Mouse (Mus musculus): ENCODE results near the gene Gm10337.

Gene Gm10337

GRCm38 (mm10) chr15:102516728-102517404 lies 13.3 kb downstream of the Gm10337 start, which contains the start of gene Map3k12:
TSS of gene Map3k12 (minus strand) at chr15:102517064.
- DNase-seq (ENCODE audit: low spot score in 2 of 2), result peak; percentile 68 to 79

GRCm38 (mm10) chr15:102517631-102517975 lies 14.1 kb downstream of the Gm10337 start:
- DNase-seq (ENCODE audit: low spot score in 2 of 2), result no peak

DNA sequence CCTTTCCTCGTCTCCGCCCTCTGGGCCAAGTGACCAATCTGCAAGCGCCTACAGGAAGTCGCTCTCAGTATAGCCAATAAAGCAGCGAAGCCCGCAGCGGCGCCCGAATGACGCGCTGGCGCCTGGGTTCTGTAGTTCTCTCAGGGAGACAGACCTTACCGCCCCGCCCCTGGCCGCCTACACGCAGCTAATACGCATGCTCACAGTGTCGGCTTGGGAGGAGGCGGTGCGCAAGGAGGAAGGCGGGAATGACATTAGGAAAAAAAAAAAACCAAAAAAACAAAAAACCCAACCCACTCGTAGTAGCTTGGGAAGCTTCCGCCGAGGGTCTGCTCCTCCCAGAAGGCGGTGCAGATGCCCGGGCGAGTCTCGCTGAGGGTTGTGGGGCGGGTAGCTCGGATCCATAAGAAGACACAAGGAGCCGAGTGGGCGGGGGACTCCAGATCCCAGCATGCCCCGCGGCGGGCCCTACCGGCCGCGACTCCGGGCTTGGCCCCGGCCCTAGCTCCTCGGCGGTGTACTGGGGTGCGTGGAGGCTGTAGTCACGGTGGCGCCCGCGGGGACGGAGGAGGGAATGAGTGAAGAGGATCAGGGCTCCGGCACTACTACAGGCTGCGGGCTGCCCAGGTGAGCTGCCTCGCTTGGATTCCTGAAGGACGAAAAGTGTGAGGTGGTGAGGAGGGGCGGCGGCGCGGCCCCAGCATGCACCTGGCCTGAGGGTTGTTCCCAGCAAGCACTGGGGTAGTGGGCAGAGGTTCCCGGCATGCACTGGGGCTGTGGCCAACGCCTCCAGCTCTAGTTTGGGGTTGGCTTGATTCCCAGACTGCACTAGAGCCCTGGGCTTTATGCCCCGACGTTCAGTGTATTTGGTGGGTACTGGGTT lies 14.7 kb downstream of the Gm10337 start, which contains the start of gene Tarbp2:
Gene Tarbp2 (plus strand): TSS at position 217 of the 883 bp plus-strand sequence.
- peak; percentile 100 for DNase-seq (ENCODE audit: low spot score in 2 of 2)

DNA sequence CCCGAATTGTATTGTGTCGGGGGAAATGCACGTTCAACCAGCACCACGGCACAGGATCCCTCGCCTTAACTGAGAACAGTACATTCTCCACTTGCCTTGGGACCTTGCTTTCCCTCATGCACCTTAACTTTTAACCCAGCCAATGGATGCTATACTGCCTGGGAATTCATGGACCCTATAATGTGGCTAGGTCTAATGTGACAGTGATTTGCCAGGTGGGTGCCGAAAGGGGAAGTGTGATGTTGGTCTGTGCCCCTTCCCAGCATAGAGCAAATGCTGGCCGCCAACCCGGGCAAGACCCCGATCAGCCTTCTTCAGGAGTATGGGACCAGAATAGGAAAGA lies 15.3 kb downstream of the Gm10337 start:
- no peak for DNase-seq (ENCODE audit: low spot score in 2 of 2)

- no peak for DNase-seq (ENCODE audit: low spot score in 2 of 2)
Observed at GRCm38 (mm10) chr15:102519211-102520141, 16.0 kb downstream of the Gm10337 start.

- DNase-seq (ENCODE audit: low spot score in 2 of 2), result no peak
Observed at GRCm38 (mm10) chr15:102520416-102520815, 16.9 kb downstream of the Gm10337 start.

DNA sequence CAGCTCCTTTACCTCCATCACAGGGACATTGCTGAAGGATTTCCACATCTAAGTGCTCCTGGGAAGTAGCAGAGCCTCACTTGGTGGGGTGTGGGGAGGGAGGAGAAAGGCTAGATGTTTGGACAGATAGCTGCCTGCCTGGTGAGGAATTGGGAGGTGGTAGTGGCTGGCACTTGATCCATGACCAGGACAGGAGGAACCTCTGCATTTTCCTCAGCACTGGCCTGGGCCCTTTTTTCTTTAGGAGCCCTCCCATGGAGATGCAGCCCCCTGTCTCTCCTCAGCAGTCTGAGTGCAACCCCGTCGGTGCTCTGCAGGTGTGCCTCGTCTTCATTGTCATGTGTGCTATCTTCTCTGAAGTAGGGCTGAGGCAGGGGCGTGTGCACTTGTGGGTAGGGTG lies 18.0 kb downstream of the Gm10337 start:
- DNase-seq (ENCODE audit: low spot score in 2 of 2), result no peak

GRCm38 (mm10) chr15:102524892-102525485 lies 21.5 kb downstream of the Gm10337 start, which contains the start of gene Npff:
TSS of gene Npff (minus strand) at chr15:102524942.
- DNase-seq (ENCODE audit: low spot score in 2 of 2), result peak in 1 of 2 experiments; percentile 73

- no peak for DNase-seq (ENCODE audit: low spot score in 2 of 2)
Observed at GRCm38 (mm10) chr15:102526111-102527002, 22.8 kb downstream of the Gm10337 start.

DNA sequence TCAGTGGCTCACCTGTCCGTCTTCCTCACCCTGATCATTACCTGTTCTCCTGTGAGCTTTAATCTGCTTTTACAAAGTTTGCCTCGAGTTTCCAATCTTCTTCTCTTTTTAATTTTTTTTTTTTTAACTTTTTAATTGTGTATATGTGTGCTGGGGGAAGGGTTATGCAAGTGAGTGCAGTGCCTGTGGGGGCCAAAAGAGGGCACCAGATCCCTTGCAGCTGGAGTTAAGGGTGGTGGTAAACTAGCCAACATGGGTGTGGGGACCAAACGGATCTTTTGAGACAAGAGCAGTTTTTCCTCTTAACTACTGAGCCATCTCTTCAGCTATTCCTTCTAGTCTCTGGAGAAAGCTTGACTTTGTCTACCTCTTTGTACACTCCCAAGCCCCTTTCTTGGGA lies 24.4 kb downstream of the Gm10337 start:
- DNase-seq (ENCODE audit: low spot score in 2 of 2), result no peak

DNA sequence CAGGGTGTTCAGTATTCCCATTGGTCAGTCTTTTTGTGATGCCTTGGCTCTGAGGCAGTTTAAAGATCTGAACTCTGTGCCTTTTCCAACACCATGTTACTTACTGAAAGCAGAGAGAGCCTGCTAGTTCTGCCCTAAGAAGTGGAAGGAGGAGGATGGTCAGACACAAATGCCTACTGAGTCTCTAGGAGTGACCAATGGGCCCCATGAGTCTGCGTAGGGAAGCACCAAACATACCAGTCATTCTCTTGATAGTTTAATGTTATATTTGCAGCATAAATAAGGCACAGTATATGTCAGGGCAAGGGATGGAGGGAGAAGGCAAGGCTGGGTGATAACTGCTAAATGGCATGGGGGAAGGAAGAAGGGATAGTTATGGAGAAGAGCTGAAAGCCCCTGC lies 24.9 kb downstream of the Gm10337 start:
- DNase-seq (ENCODE audit: low spot score in 2 of 2), result no peak

GRCm38 (mm10) chr15:102530566-102530965 lies 27.0 kb downstream of the Gm10337 start:
- DNase-seq (ENCODE audit: low spot score in 2 of 2), result no peak

DNA sequence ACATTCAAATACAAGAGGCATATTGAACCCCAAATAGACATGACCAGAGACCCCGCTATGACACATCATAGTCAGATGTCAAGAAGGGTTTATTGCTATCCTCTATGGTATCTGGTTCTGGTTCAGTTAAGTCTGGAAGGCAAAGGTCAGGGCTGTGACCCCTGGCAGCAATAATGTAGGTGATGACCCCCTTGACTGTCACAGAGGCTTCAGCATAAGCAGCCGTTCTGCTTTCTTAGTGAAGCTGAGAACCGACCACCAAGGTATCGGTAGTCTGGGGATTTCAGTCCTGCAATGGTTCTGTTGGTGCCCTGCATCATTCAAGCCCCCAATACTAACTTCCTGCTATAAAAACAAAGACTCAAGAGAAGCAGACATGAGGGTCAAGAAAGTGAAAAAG lies 28.1 kb downstream of the Gm10337 start:
- DNase-seq (ENCODE audit: low spot score in 2 of 2), result no peak

DNA sequence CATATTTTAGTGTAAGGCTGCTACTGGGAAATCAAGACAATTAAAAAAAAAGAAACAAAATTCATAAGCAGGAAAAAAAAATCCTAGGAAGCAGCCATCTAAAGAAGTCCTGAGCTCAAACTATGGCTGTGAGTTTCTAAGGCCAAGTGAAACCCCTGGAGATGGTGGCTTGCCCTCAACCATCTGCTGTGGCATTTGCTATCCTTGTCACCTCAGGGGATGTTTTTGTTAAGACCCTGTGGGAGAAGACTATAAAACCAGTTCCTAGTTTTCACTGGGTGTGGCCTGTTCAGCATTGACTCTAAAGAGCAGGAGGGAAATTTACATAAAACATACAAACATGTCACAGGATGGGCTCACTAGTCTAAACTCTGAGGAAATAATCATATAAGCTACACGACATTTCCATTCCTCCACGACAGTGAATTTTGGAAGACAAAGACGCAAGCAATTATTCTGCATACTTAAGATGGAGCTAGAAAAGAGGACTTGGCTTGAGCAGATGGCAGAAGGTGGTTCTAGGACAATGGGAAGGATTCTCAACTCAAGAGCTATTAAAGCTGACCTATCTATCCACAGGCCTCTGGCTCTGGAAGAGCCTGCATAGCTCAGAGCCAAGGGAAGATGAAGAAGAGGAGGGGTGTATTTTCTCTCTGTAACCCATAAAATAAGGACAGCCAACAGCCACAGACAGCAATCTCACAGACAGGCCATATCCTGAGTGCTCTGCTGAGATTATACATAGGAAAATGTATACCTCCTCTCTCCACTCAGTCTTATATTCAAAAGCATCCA lies 28.8 kb downstream of the Gm10337 start:
- no peak for DNase-seq (ENCODE audit: low spot score in 2 of 2)

DNA sequence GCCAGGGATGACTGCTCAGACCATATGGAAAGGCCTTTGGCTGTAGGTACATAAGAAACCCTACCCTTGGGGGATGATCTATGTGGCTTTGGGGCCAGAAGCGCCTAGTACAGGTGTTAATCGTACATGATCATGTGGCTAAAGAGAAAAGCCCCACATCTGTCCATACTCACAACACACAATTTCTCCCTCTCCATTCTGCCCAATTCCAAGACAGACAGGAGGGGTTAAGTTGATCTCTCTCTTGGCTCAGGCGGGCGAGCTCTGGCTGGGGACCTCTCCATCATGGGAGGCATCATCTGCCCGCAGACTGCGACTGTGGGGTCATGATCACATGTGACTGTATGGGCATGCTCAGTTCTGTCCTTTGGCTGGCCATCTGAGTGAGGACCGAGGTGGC lies 30.4 kb downstream of the Gm10337 start:
- DNase-seq (ENCODE audit: low spot score in 2 of 2), result no peak

DNA sequence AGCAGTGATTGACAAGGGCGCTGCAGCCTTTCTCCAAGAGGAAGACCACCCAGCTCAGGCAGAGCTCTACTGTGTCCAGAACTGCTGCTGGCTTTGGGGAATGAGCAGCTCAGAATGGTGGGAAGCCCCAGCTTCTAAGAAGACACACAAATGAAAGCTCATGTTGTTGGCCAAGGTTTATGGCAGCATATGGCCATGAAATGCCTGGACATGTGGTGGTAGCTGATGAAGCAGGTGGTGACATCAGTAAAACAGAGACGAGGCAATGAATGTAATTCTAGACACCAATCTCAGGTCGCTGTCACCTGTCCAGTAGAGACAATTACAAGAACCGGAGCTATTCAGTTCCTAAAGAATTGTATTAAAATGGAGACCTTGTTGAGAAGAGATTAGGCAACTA lies 41.3 kb downstream of the Gm10337 start:
- DNase-seq (ENCODE audit: low spot score in 2 of 2), result no peak

- no peak for DNase-seq (ENCODE audit: low spot score in 2 of 2)
Observed at GRCm38 (mm10) chr15:102546246-102546645, 42.7 kb downstream of the Gm10337 start.

DNA sequence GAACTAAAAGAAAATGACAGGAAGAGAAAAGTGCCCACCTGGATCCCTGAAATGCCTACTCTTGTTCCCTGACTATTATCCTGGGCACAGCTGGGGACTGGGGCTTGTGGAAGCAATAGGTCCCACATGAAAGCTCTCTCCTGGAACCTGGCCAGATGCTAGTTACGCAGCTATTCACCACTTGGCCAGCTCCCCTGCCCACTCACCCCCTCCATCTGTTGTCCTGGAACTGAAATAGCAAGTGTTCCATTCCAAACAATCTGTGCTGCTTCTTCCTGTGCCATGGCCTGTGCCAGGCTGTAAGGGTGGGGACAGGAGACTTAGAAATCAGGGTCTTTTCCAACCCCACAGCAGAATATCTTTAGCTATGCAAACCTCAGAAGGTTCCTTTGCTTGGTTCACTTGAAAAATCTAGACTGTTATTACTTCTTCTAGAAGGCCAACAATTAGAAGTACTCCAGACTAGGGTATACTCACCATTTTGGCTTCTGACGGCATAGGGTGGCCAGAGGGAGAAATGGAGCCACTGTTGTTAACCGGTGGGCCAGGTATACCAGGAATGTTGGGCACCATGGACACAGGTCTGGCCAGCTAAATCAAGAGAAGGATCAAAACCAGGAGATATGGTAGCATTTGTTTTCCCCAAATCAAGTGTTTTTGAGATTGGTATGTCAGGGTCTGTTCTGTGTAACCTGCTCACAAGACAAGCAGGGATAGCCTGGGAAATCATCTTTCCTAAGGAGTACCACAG lies 43.3 kb downstream of the Gm10337 start:
- DNase-seq (ENCODE audit: low spot score in 2 of 2), result peak; percentile 57 to 69

- DNase-seq (ENCODE audit: low spot score in 2 of 2), result no peak
Observed at GRCm38 (mm10) chr15:102547478-102547877, 44.0 kb downstream of the Gm10337 start.
